Mouse (Mus musculus) c-Kit-positive CD71-positive TER-119-positive erythroid progenitor cells, embryonic 14.5 days (primary cell): ENCODE results near the gene Slc2a1.
A peak's percentile ranks its signal among the peaks of the same experiment; 100 is the strongest.

Experiments
- DNase-seq: peaks from one replicate; pipeline ENCODE4 v3.0.0-alpha.2; 2013; ENCODE audit warnings: low spot score

The Slc2a1 gene

GRCm38 (mm10) chr4:119108495-119109408, at the start of gene Slc2a1:
Gene Slc2a1, plus strand, starts transcription at chr4:119108711.
- DNase-seq = peak; percentile 94

GRCm38 (mm10) chr4:119066791-119067190, 41.7 kb upstream of the Slc2a1 start:
- no peak for DNase-seq

- no peak for DNase-seq
Measured at GRCm38 (mm10) chr4:119067204-119067603, 41.3 kb upstream of the Slc2a1 start.

- no peak for DNase-seq
Measured at GRCm38 (mm10) chr4:119068918-119069317, 39.6 kb upstream of the Slc2a1 start.

GRCm38 (mm10) chr4:119070181-119070580, 38.3 kb upstream of the Slc2a1 start:
- DNase-seq = no peak

GRCm38 (mm10) chr4:119070959-119071647, 37.4 kb upstream of the Slc2a1 start:
- no peak for DNase-seq

- no peak for DNase-seq
Measured at GRCm38 (mm10) chr4:119071648-119072362, 36.7 kb upstream of the Slc2a1 start.

- DNase-seq = no peak
Measured at GRCm38 (mm10) chr4:119072363-119072940, 36.1 kb upstream of the Slc2a1 start.

- no peak for DNase-seq
Measured at GRCm38 (mm10) chr4:119072941-119073451, 35.5 kb upstream of the Slc2a1 start.

- DNase-seq = no peak
Measured at GRCm38 (mm10) chr4:119073626-119074025, 34.9 kb upstream of the Slc2a1 start.

GRCm38 (mm10) chr4:119074596-119074995, 33.9 kb upstream of the Slc2a1 start:
- no peak for DNase-seq

- no peak for DNase-seq
Measured at GRCm38 (mm10) chr4:119075273-119075672, 33.2 kb upstream of the Slc2a1 start.

GRCm38 (mm10) chr4:119076336-119076735, 32.2 kb upstream of the Slc2a1 start:
- no peak for DNase-seq

- DNase-seq = peak; percentile 76
Measured at GRCm38 (mm10) chr4:119077084-119077682, 31.3 kb upstream of the Slc2a1 start.

- no peak for DNase-seq
Measured at GRCm38 (mm10) chr4:119079928-119080327, 28.6 kb upstream of the Slc2a1 start.

- DNase-seq = no peak
Measured at GRCm38 (mm10) chr4:119082740-119083231, 25.7 kb upstream of the Slc2a1 start.

GRCm38 (mm10) chr4:119088424-119088823, 20.1 kb upstream of the Slc2a1 start:
- no peak for DNase-seq

- DNase-seq = no peak
Measured at GRCm38 (mm10) chr4:119093890-119094289, 14.6 kb upstream of the Slc2a1 start.

- no peak for DNase-seq
Measured at GRCm38 (mm10) chr4:119094987-119095386, 13.5 kb upstream of the Slc2a1 start.

- DNase-seq = no peak
Measured at GRCm38 (mm10) chr4:119096401-119096800, 12.1 kb upstream of the Slc2a1 start.

- no peak for DNase-seq
Measured at GRCm38 (mm10) chr4:119097421-119097820, 11.1 kb upstream of the Slc2a1 start.
